Mouse (Mus musculus) thymus, postnatal 10 days (tissue): Measurements from ENCODE around the gene H2-Q10.
A peak's percentile ranks its signal among the peaks of the same experiment; 100 is the strongest.
"Not testable (repeated sequence)": the region's sequence is repeated elsewhere in the genome, so short reads cannot be mapped to it uniquely, and the experiment has no call there.

Experiments used
- DNase-seq, 2 experiments: peaks; one replicate each; pipeline ENCODE4 v3.0.0; 2021; ENCODE audit warnings: low spot score in 2 of 2

Gene H2-Q10

GRCm38 (mm10) chr17:35458247-35458646 is 11.6 kb upstream of the H2-Q10 start:
- not testable (repeated sequence) for DNase-seq

GRCm38 (mm10) chr17:35460513-35461341 is 9.2 kb upstream of the H2-Q10 start:
- not testable (repeated sequence) for DNase-seq

- not testable (repeated sequence) for DNase-seq
These were observed 4.2 kb upstream of the H2-Q10 start for GRCm38 (mm10) chr17:35465651-35466050.

GRCm38 (mm10) chr17:35468936-35469335 is 953 bp upstream of the H2-Q10 start:
- not testable (repeated sequence) for DNase-seq

GRCm38 (mm10) chr17:35484066-35484465 is 14.2 kb downstream of the H2-Q10 start:
- peak in 1 of 2 experiments; percentile 62 for DNase-seq

- DNase-seq, result no peak
These were observed 15.8 kb downstream of the H2-Q10 start for GRCm38 (mm10) chr17:35485702-35486101.

- no peak for DNase-seq
These were observed 16.8 kb downstream of the H2-Q10 start for GRCm38 (mm10) chr17:35486726-35487125.

- no peak for DNase-seq
These were observed 18.2 kb downstream of the H2-Q10 start for GRCm38 (mm10) chr17:35488041-35488440.

GRCm38 (mm10) chr17:35490320-35490719 is 20.4 kb downstream of the H2-Q10 start:
- no peak for DNase-seq

GRCm38 (mm10) chr17:35497124-35497523 is 27.2 kb downstream of the H2-Q10 start:
- no peak for DNase-seq

GRCm38 (mm10) chr17:35502226-35502625 is 32.3 kb downstream of the H2-Q10 start:
- no peak for DNase-seq

GRCm38 (mm10) chr17:35502762-35503161 is 32.9 kb downstream of the H2-Q10 start:
- DNase-seq, result no peak

- DNase-seq, result no peak
These were observed 34.0 kb downstream of the H2-Q10 start for GRCm38 (mm10) chr17:35503849-35504248.

- DNase-seq, result no peak
These were observed 35.0 kb downstream of the H2-Q10 start for GRCm38 (mm10) chr17:35504628-35505481.

- DNase-seq, result no peak
These were observed 35.9 kb downstream of the H2-Q10 start, which contains the start of gene Pou5f1 for GRCm38 (mm10) chr17:35505776-35506175. Gene Pou5f1, plus strand, starts transcription at chr17:35506018.

GRCm38 (mm10) chr17:35506881-35507280 is 37.0 kb downstream of the H2-Q10 start:
- no peak for DNase-seq

GRCm38 (mm10) chr17:35507556-35508260 is 37.8 kb downstream of the H2-Q10 start:
- no peak for DNase-seq

- DNase-seq, result not testable (repeated sequence)
These were observed 38.4 kb downstream of the H2-Q10 start for GRCm38 (mm10) chr17:35508279-35508678.

- peak; percentile 43 to 68 for DNase-seq
These were observed 39.4 kb downstream of the H2-Q10 start for GRCm38 (mm10) chr17:35509284-35509683.

GRCm38 (mm10) chr17:35512916-35513626 is 43.2 kb downstream of the H2-Q10 start:
- no peak for DNase-seq

- peak; percentile 62 to 85 for DNase-seq
These were observed 44.0 kb downstream of the H2-Q10 start for GRCm38 (mm10) chr17:35513886-35514285.
